Mouse (Mus musculus): ENCODE measurements at regions not wholly inside any gene's neighbourhood (a gene's known extent, or its start where the extent isn't known, plus 50 kb on each side); places are given as distances from the start of the nearest gene placed in this dataset.

DNA sequence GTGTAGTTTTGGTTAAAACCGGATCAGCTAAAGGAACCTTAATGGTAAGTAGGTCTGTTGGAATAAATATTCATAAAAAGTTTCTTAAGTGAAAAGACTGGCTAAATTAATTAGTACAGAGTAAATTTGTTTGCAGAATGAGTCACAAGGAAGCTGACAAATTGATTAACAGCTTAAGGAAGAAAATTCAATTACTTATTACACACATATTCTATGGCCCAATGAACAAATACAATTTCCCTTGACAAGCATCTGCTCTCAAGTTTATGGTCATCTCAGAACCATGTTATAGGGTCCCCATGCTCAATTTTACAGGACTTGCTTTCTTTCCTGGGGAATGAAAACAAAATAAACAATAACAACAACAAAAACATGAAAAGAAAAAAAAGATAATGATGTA is 231.4 kb upstream of the Frg1 start:
- DNase-seq (ENCODE audit: low spot score), result no peak

- DNase-seq (ENCODE audit: low spot score), result no peak
Observed at GRCm38 (mm10) chr8:41644626-41645025, 227.8 kb upstream of the Frg1 start.

GRCm38 (mm10) chr8:41623841-41624240 is 207.0 kb upstream of the Frg1 start:
- no peak for DNase-seq (ENCODE audit: low spot score)

GRCm38 (mm10) chr8:41600255-41600654 is 183.4 kb upstream of the Frg1 start:
- DNase-seq (ENCODE audit: low spot score), result no peak

GRCm38 (mm10) chr8:41594446-41594845 is 177.6 kb upstream of the Frg1 start:
- no peak for DNase-seq (ENCODE audit: low spot score)

GRCm38 (mm10) chr8:41593666-41594042 is 176.8 kb upstream of the Frg1 start:
- no peak for DNase-seq (ENCODE audit: low spot score)

- DNase-seq (ENCODE audit: low spot score), result no peak
Observed at GRCm38 (mm10) chr8:41592741-41593665, 176.1 kb upstream of the Frg1 start.

GRCm38 (mm10) chr8:41592174-41592573 is 175.3 kb upstream of the Frg1 start:
- no peak for DNase-seq (ENCODE audit: low spot score)

DNA sequence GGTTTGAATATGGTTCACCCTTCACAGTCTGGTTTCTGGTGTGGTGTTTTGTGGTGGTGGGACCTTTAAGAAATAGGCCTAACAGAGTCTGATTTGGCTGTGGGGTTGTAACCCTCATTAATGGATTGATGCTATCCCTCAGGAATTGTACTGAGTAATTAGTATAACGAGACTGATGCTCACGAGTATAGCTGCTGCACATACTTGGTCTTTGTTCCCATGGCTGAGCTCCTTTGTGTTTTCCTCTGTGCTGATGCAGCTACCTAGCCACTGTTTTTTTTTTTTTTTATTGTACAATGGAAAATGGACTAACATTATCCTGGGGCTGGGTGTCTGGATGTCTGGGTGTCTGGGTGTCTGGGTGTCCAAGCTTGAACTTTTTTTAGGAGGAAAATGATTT is 171.3 kb upstream of the Frg1 start:
- DNase-seq (ENCODE audit: low spot score), result no peak

DNA sequence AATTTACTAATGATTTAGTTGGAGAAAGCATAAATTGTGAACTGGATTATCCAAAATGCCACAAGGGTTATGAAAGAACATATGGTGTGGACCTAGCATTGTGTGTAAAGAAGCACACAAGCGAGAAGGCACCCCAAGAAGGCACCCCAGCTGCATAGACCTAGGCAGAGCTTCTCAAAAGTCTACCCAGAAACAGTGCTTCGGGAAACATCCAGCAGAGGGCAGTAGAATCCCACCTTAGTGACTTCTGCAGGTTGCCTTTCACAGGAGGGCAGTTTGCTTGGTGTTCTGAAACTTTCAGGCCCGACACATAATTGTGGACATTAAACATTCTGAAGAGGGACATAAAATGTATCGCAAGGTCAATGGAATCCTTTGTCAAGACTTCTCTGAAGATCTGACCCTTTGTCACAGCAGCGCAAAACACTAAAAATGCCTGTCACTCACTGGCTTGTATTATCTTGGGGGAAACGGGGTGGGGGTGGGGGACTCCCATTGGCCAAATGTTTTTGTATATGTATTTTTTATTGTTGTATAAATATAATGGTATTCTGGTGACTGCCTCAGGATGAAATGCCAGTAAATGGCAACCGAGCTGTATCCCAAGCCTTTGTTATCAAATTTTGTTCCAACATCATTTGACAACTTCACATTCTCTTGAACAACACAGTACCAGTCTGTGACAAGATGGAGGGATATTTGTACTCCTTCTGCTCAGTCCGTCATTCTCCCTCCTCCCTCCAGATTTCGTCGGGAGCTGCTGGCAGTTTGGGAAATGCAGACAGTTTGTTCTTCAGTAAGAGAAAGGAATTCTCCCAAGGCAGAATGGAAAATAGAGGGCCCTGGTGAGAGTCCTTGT is 156.4 kb upstream of the Frg1 start:
- peak; percentile 26 for DNase-seq (ENCODE audit: low spot score)

DNA sequence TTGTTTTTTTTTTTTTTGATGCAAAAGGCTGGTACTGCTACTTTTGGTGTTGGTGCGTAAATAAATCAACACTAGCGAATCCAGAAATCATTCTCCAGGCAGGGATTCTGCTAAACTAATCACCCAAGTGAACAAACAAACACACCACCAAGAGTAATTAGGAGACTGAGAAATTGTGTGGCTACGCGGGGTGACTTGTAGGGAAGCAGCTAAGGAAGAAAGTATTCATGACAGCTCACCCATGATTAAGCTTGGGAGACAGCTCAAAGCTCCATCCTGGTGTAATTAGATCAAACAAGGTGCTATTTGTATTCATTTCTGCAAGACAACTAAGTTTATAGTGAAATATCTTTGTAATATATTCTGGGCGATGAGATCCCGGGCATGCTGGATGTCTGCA is 153.7 kb upstream of the Frg1 start:
- no peak for DNase-seq (ENCODE audit: low spot score)

DNA sequence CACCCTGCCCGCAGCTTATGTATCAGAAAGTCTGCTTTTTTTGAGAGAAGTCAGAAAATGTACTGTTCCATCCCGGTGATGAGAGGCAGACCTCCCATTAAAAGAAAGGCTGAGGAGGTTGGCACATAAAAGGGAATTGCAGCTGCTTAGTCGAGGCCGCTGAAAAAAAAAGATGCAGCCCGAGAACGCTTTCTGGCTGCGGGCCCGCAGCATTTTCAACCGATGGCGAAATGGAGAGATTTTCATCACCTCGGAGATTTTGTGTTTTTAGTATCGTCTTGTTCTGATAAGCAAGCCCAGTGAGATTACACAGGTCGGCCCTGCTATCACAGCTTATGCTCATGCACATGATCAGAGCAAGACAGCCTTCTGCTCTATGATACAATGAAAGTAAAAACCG is 145.1 kb upstream of the Frg1 start:
- DNase-seq (ENCODE audit: low spot score), result no peak

- no peak for DNase-seq (ENCODE audit: low spot score)
Observed at GRCm38 (mm10) chr8:41556819-41557218, 139.9 kb upstream of the Frg1 start.

- DNase-seq (ENCODE audit: low spot score), result no peak
Observed at GRCm38 (mm10) chr8:41552747-41553534, 136.1 kb upstream of the Frg1 start.

DNA sequence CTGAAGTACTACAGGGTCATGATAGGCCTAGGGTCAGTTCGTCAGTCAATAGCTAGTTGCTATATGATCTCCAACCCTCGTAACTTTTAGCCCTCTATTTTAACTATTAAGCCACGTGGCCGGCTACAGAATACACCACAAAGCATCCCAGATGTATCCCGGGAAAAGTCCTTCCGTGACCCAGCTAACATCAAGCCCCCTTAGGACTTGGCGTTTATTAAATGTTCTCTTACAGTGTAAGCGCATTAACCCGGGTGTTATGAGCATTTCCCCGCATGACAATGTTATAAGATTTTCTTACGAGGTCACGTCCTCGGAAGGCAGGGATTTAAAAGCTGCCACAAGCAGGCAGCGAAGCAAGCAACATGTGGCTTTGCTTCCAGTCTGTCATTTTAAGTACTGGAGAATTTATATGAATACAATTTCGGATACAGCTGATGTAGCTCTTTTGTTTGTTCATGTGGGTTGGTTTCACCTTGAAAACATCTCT is 135.1 kb upstream of the Frg1 start:
- no peak for DNase-seq (ENCODE audit: low spot score)

- DNase-seq (ENCODE audit: low spot score), result no peak
Observed at GRCm38 (mm10) chr8:41550095-41550420, 133.2 kb upstream of the Frg1 start.

GRCm38 (mm10) chr8:41549220-41550094 is 132.6 kb upstream of the Frg1 start:
- no peak for DNase-seq (ENCODE audit: low spot score)

DNA sequence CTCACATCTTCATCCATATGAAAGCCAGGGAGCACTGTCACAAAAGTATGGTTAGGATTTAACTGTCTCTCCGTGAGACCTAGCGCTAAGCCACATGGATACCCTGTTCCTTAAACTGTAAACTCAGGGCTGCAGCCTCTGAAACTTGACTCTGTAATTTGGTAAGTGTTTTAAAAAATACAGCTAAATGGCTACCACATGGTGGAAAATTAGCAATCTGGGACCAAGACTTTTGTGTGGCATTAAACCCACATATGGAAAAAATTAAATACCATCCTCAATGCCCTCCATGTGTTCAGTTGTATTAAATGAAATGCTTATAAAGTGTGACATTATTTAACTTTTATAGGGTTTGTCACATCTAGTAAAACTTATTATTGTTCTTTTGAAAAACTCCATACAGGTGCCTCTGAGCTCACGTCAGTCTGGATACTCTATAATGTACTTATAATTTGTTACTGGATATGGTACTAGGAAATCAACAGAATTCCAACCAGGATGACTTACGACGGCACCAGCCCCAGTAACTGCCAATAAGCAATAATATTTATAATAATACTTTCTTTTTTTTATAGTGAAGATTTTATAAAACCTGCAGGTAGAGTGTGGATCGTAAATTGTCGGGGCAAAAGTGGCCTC is 131.0 kb upstream of the Frg1 start:
- no peak for DNase-seq (ENCODE audit: low spot score)

DNA sequence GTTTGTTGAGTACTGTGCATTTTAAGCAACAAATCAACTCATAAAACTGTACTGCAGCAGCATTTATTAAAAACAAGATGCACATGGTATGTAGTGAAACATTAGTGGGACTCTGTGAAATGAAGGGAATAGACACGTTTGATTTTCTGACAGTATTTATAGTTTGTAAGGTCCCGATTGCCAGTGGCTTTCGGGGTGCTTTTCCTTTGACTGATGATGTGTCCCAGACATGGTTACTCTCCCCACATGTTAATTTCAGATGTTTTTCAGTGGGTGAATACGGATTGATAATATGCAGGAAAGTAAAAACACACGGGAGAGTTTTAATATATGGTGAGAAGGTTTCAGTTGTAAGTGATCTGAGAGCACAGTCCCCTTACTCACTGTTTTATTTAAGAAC is 115.3 kb upstream of the Frg1 start:
- no peak for DNase-seq (ENCODE audit: low spot score)

GRCm38 (mm10) chr8:41529581-41529980 is 112.7 kb upstream of the Frg1 start:
- no peak for DNase-seq (ENCODE audit: low spot score)

GRCm38 (mm10) chr8:41526283-41526682 is 109.4 kb upstream of the Frg1 start:
- no peak for DNase-seq (ENCODE audit: low spot score)

All from ovary, postnatal 36 days (tissue).